Mouse (Mus musculus) kidney, postnatal 25 days (tissue): ENCODE results near the gene Slc12a9.

ENCODE experiments used
- DNase-seq, 2 experiments: peaks; one replicate each; pipeline ENCODE4 v3.0.0; 2021; ENCODE audit warnings: mixed read lengths in 2 of 2

Gene Slc12a9

GRCm38 (mm10) chr5:137333512-137334174 lies at the start of gene Slc12a9:
Gene Slc12a9 (minus strand): TSS chr5:137333597.
- peak; percentile 97 to 99 for DNase-seq

GRCm38 (mm10) chr5:137381152-137381551 lies 47.8 kb upstream of the Slc12a9 start:
- DNase-seq, result peak; percentile 82 to 88

GRCm38 (mm10) chr5:137377603-137378002 lies 44.2 kb upstream of the Slc12a9 start:
- no peak for DNase-seq

- peak; percentile 48 to 70 for DNase-seq
Measured at GRCm38 (mm10) chr5:137377176-137377575, 43.8 kb upstream of the Slc12a9 start.

GRCm38 (mm10) chr5:137376722-137377121 lies 43.3 kb upstream of the Slc12a9 start:
- DNase-seq, result no peak

GRCm38 (mm10) chr5:137376198-137376597 lies 42.8 kb upstream of the Slc12a9 start:
- DNase-seq, result peak; percentile 60 to 62

GRCm38 (mm10) chr5:137375627-137376026 lies 42.2 kb upstream of the Slc12a9 start:
- peak; percentile 81 to 84 for DNase-seq

GRCm38 (mm10) chr5:137374521-137375080 lies 41.2 kb upstream of the Slc12a9 start:
- no peak for DNase-seq

GRCm38 (mm10) chr5:137373371-137373950 lies 40.1 kb upstream of the Slc12a9 start:
- peak in 1 of 2 experiments; percentile 17 for DNase-seq

GRCm38 (mm10) chr5:137369665-137370064 lies 36.3 kb upstream of the Slc12a9 start:
- no peak for DNase-seq

- DNase-seq, result peak in 1 of 2 experiments; percentile 43
Measured at GRCm38 (mm10) chr5:137358382-137358781, 25.0 kb upstream of the Slc12a9 start.

- peak in 1 of 2 experiments; percentile 43 for DNase-seq
Measured at GRCm38 (mm10) chr5:137354091-137354490, 20.7 kb upstream of the Slc12a9 start.

GRCm38 (mm10) chr5:137352011-137352975 lies 18.9 kb upstream of the Slc12a9 start:
- DNase-seq, result peak; percentile 84 to 91

GRCm38 (mm10) chr5:137351394-137351793 lies 18.0 kb upstream of the Slc12a9 start:
- DNase-seq, result no peak

- peak in 1 of 2 experiments; percentile 48 for DNase-seq
Measured at GRCm38 (mm10) chr5:137351058-137351380, 17.6 kb upstream of the Slc12a9 start.

GRCm38 (mm10) chr5:137350205-137351057 lies 17.0 kb upstream of the Slc12a9 start:
- DNase-seq, result no peak

GRCm38 (mm10) chr5:137349384-137350204 lies 16.2 kb upstream of the Slc12a9 start, which contains the start of gene Ephb4:
Gene Ephb4 (plus strand): TSS chr5:137350109.
- peak; percentile 99 for DNase-seq

- peak; percentile 89 to 96 for DNase-seq
Measured at GRCm38 (mm10) chr5:137348482-137349383, 15.3 kb upstream of the Slc12a9 start.

- peak; percentile 34 to 78 for DNase-seq
Measured at GRCm38 (mm10) chr5:137347856-137348255, 14.5 kb upstream of the Slc12a9 start.

GRCm38 (mm10) chr5:137346983-137347382 lies 13.6 kb upstream of the Slc12a9 start:
- no peak for DNase-seq
